Mouse (Mus musculus): ENCODE data around the gene Tshz2. TPM values are rescaled to one million over a fixed set of nuclear protein-coding genes. Genes with fewer than 3 reads are reported as not detected.

Tshz2 gene
- total RNA-seq, 2 experiments from 2014 or later, result 26.7 to 41.8 TPM

GRCm38 (mm10) chr2:169621201-169621710, 11.6 kb upstream of the Tshz2 start:
- DNase-seq (ENCODE audit: extremely low spot score in 1 of 2, low spot score in 1 of 2), result no peak

- no peak for DNase-seq (ENCODE audit: extremely low spot score in 1 of 2, low spot score in 1 of 2)
Measured at GRCm38 (mm10) chr2:169630070-169630469, 2.7 kb upstream of the Tshz2 start.

GRCm38 (mm10) chr2:169633491-169634289, 877 bp downstream of the Tshz2 start:
- DNase-seq (ENCODE audit: extremely low spot score in 1 of 2, low spot score in 1 of 2), result no peak

- no peak for DNase-seq (ENCODE audit: extremely low spot score in 1 of 2, low spot score in 1 of 2)
Measured at GRCm38 (mm10) chr2:169634619-169635382, 2.0 kb downstream of the Tshz2 start.

- no peak for DNase-seq (ENCODE audit: extremely low spot score in 1 of 2, low spot score in 1 of 2)
Measured at GRCm38 (mm10) chr2:169635428-169635827, 2.6 kb downstream of the Tshz2 start.

- DNase-seq (ENCODE audit: extremely low spot score in 1 of 2, low spot score in 1 of 2), result no peak
Measured at GRCm38 (mm10) chr2:169636414-169636813, 3.6 kb downstream of the Tshz2 start.

- DNase-seq (ENCODE audit: extremely low spot score in 1 of 2, low spot score in 1 of 2), result no peak
Measured at GRCm38 (mm10) chr2:169641547-169641946, 8.7 kb downstream of the Tshz2 start.

- DNase-seq (ENCODE audit: extremely low spot score in 1 of 2, low spot score in 1 of 2), result no peak
Measured at GRCm38 (mm10) chr2:169642420-169642819, 9.6 kb downstream of the Tshz2 start.

- no peak for DNase-seq (ENCODE audit: extremely low spot score in 1 of 2, low spot score in 1 of 2)
Measured at GRCm38 (mm10) chr2:169647091-169647490, 14.3 kb downstream of the Tshz2 start.

- no peak for DNase-seq (ENCODE audit: extremely low spot score in 1 of 2, low spot score in 1 of 2)
Measured at GRCm38 (mm10) chr2:169649262-169649885, 16.6 kb downstream of the Tshz2 start.

GRCm38 (mm10) chr2:169653282-169653681, 20.5 kb downstream of the Tshz2 start:
- DNase-seq (ENCODE audit: extremely low spot score in 1 of 2, low spot score in 1 of 2), result no peak

GRCm38 (mm10) chr2:169663792-169664191, 31.0 kb downstream of the Tshz2 start:
- no peak for DNase-seq (ENCODE audit: extremely low spot score in 1 of 2, low spot score in 1 of 2)

- no peak for DNase-seq (ENCODE audit: extremely low spot score in 1 of 2, low spot score in 1 of 2)
Measured at GRCm38 (mm10) chr2:169671264-169671663, 38.5 kb downstream of the Tshz2 start.

- no peak for DNase-seq (ENCODE audit: extremely low spot score in 1 of 2, low spot score in 1 of 2)
Measured at GRCm38 (mm10) chr2:169673786-169674185, 41.0 kb downstream of the Tshz2 start.

GRCm38 (mm10) chr2:169674209-169674608, 41.4 kb downstream of the Tshz2 start:
- DNase-seq (ENCODE audit: extremely low spot score in 1 of 2, low spot score in 1 of 2), result no peak

GRCm38 (mm10) chr2:169679264-169679663, 46.5 kb downstream of the Tshz2 start:
- no peak for DNase-seq (ENCODE audit: extremely low spot score in 1 of 2, low spot score in 1 of 2)

GRCm38 (mm10) chr2:169679951-169680350, 47.1 kb downstream of the Tshz2 start:
- no peak for DNase-seq (ENCODE audit: extremely low spot score in 1 of 2, low spot score in 1 of 2)

- no peak for DNase-seq (ENCODE audit: extremely low spot score in 1 of 2, low spot score in 1 of 2)
Measured at GRCm38 (mm10) chr2:169685260-169685659, 52.4 kb downstream of the Tshz2 start.

GRCm38 (mm10) chr2:169685747-169686146, 52.9 kb downstream of the Tshz2 start:
- DNase-seq (ENCODE audit: extremely low spot score in 1 of 2, low spot score in 1 of 2), result no peak

- DNase-seq (ENCODE audit: extremely low spot score in 1 of 2, low spot score in 1 of 2), result no peak
Measured at GRCm38 (mm10) chr2:169686697-169687430, 54.1 kb downstream of the Tshz2 start.
